Mouse (Mus musculus) embryonic facial prominence, embryonic 13.5 days (tissue): ENCODE measurements around the gene Lta. TPM values are rescaled to one million over a fixed set of nuclear protein-coding genes. Genes with fewer than 3 reads are reported as not detected.

Experiments
- ATAC-seq: fragments of 200-750 bp; cut with Nextera tagmentation; 2 replicates; pipeline ENCODE4 v1.8.0; 2017; ENCODE audit warnings: low read depth; ENCODE audit not compliant: insufficient number of reproducible peaks, insufficient read depth, low FRiP score, low TSS enrichment
- H3K27ac ChIP-seq: fragments of 300-500 bp; sonication (generic); 2 replicates; pipeline ENCODE4 v1.5.1; 2015; ENCODE audit warnings: moderate library complexity, mild to moderate bottlenecking, inconsistent platforms
- H3K27me3 ChIP-seq: fragments of 300-500 bp; sonication (generic); 2 replicates; pipeline ENCODE4 v1.6.1; 2015; ENCODE audit warnings: mild to moderate bottlenecking, inconsistent platforms
- H3K36me3 ChIP-seq: fragments of 300-500 bp; sonication (generic); 2 replicates; pipeline ENCODE4 v1.6.1; 2015; ENCODE audit warnings: mild to moderate bottlenecking, inconsistent platforms
- H3K4me1 ChIP-seq: fragments of 300-500 bp; sonication (generic); 2 replicates; pipeline ENCODE4 v1.6.1; 2015; ENCODE audit warnings: inconsistent platforms
- H3K4me2 ChIP-seq: fragments of 300-500 bp; sonication (generic); 2 replicates; pipeline ENCODE4 v1.6.1; 2015; ENCODE audit warnings: moderate library complexity, mild to moderate bottlenecking, inconsistent platforms
- H3K4me3 ChIP-seq: fragments of 300-500 bp; sonication (generic); 2 replicates; pipeline ENCODE4 v1.5.1; 2015; ENCODE audit warnings: mild to moderate bottlenecking, inconsistent platforms
- H3K9ac ChIP-seq: fragments of 300-500 bp; sonication (generic); 2 replicates; pipeline ENCODE4 v1.6.1; 2015; ENCODE audit warnings: mild to moderate bottlenecking, inconsistent platforms
- H3K9me3 ChIP-seq: fragments of 300-500 bp; sonication (generic); 2 replicates; pipeline ENCODE4 v1.6.1; 2016; ENCODE audit warnings: inconsistent platforms
- WGBS: fragments of 180-500 bp; shearing (Covaris S2); methylation state at CpG from one replicate; pipeline ENCODE4 v1.1.7; 2015; ENCODE audit warnings: mixed read lengths; 5-methylcytosine and 5-hydroxymethylcytosine counted together
- polyA plus RNA-seq: library from polyadenylated mRNA; unstranded; fragments of >200 nt; fragmentation: Nextera tagmentation; extraction: Ambion mirVana; gene quantifications from 2 replicates; pipeline ENCODE4 v1.2.1, GENCODE M21; 2015

Lta gene
- polyA plus RNA-seq, 1 experiment from 2014 or later: 0.24 TPM

DNA sequence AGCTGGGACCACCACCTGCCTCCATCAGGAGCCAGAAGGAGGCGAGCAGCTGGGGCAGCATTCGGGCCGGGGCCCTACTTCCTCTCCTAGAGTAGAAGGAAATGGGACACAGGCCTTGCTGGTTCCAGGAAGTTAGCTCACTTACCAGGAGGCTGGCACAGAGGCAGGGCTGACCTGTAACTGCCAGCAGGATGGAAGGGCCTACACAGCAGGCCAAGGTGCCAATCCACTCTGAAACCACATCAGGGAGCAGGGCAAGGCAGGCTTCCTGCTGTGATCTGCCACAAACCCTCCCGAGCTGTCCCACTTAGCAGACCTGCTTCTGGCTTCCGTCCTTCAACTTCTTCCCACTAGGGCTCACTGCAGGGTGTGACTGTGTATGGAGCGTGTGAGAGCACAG lies 17.1 kb upstream of the Lta start:
- Histone ChIP-seq H3K27me3 (no peaks in the 10 kb centered on the region), H3K4me2 (no peak overlapping the region), H3K27ac (no peak overlapping the region), H3K36me3 (peaks cover 48% of the 10 kb centered on the region), H3K9me3 (no peaks in the 10 kb centered on the region), H3K4me1 (0 out of 2 replicates have a peak, but pooled peaks cover 3% of the 10 kb centered on the region), H3K4me3 (no peak overlapping the region), H3K9ac (no peak overlapping the region)
- ATAC-seq: no peak
- WGBS: 73% methylated on average over 6 of the region's 6 CpGs

- ATAC-seq: no peak
- Histone ChIP-seq H3K27ac (no peak within 1 kb of the TSS), H3K27me3 (no peaks in the 10 kb centered on the region), H3K4me2 (no peak within 1 kb of the TSS), H3K4me1 (0 out of 2 replicates have a peak, but pooled peaks cover 3% of the 10 kb centered on the region), H3K9me3 (no peaks in the 10 kb centered on the region), H3K9ac (no peak within 1 kb of the TSS), H3K36me3 (peaks cover 41% of the 10 kb centered on the region), H3K4me3 (no peak within 1 kb of the TSS)
- 84% methylated on average over 28 of the region's 28 CpGs for WGBS
These were observed 15.2 kb upstream of the Lta start, which contains the start of gene Gm16181 for GRCm38 (mm10) chr17:35220156-35220952. Gm16181 (plus strand) TSS chr17:35220834.

- Histone ChIP-seq H3K9ac (no peak overlapping the region), H3K4me3 (no peak overlapping the region), H3K27me3 (no peaks in the 10 kb centered on the region), H3K36me3 (peaks cover 35% of the 10 kb centered on the region), H3K4me1 (peaks cover 4% of the 10 kb centered on the region; the same call in 1 of the 2 replicates), H3K4me2 (no peak overlapping the region), H3K9me3 (no peaks in the 10 kb centered on the region), H3K27ac (no peak overlapping the region)
- no peak for ATAC-seq
- WGBS: 84% methylated on average over 6 of the region's 6 CpGs
These were observed 14.5 kb upstream of the Lta start for GRCm38 (mm10) chr17:35219601-35220041.

DNA sequence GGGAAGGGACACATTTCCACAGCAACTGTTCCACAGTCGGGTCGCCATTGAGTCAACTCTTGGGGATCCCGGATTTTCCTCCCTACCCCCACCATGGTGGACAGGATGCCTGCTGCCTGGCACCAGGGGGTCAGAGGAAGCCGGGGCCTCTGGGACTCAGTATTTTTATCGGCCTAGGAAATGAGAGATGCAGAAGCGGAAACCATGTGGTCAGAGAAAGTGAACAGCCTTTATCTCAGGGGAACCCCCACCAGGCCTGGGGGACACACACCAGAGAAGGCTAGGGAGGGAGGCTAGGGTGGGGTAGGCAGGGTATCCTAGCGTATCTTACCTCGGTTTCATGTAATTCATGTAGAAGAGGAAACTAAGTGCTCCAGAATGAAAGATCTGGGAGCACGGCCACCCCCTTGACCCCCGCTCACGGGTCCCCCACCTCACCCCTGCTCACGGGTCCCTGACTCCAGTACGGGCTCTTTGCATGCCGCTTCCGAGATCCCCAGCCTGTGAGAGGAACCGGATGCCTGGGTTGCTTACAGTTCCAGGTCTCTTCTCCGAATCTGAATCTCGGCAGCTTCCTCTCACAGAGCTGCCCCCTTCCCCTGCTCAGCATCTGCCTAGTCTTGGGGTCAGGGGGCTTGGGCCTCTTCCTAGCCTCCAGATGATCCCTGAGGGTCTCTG lies 13.5 kb upstream of the Lta start:
- Histone ChIP-seq H3K4me2 (no peak overlapping the region), H3K9me3 (no peaks in the 10 kb centered on the region), H3K36me3 (peaks cover 35% of the 10 kb centered on the region), H3K4me1 (peaks cover 6% of the 10 kb centered on the region; the same call in 1 of the 2 replicates), H3K27ac (no peak overlapping the region), H3K4me3 (no peak overlapping the region), H3K9ac (no peak overlapping the region), H3K27me3 (no peaks in the 10 kb centered on the region)
- 78% methylated on average over 18 of the region's 18 CpGs for WGBS
- ATAC-seq: no peak

- peaks cover 3% of the 10 kb centered on the region; the same call in 1 of the 2 replicates for H3K4me1 ChIP-seq
- no peak overlapping the region for H3K27ac ChIP-seq
- no peak overlapping the region for H3K4me3 ChIP-seq
- WGBS: 92% methylated on average over 5 of the region's 5 CpGs
- H3K27me3 ChIP-seq: no peaks in the 10 kb centered on the region
- ATAC-seq: no peak
- no peaks in the 10 kb centered on the region for H3K36me3 ChIP-seq
- H3K9me3 ChIP-seq: no peaks in the 10 kb centered on the region
- H3K4me2 ChIP-seq: no peak overlapping the region
- H3K9ac ChIP-seq: no peak overlapping the region
These were observed 7.9 kb upstream of the Lta start for GRCm38 (mm10) chr17:35213071-35213470.

- Histone ChIP-seq H3K27me3 (no peaks in the 10 kb centered on the region), H3K4me2 (no peak overlapping the region), H3K27ac (no peak overlapping the region), H3K9me3 (no peaks in the 10 kb centered on the region), H3K4me1 (peaks cover 3% of the 10 kb centered on the region; the same call in 1 of the 2 replicates), H3K9ac (no peak overlapping the region), H3K4me3 (no peak overlapping the region), H3K36me3 (no peaks in the 10 kb centered on the region)
- 68% methylated on average over 3 of the region's 3 CpGs for WGBS
- ATAC-seq: no peak
These were observed 5.4 kb upstream of the Lta start for GRCm38 (mm10) chr17:35210593-35210992.

- WGBS: 76% methylated on average over 12 of the region's 12 CpGs
- ATAC-seq: no peak
- peaks cover 6% of the 10 kb centered on the region for H3K27me3 ChIP-seq
- no peak overlapping the region for H3K4me2 ChIP-seq
- H3K4me1 ChIP-seq: peaks cover 3% of the 10 kb centered on the region; the same call in 1 of the 2 replicates
- H3K27ac ChIP-seq: no peak overlapping the region
- H3K4me3 ChIP-seq: no peak overlapping the region
- H3K36me3 ChIP-seq: no peaks in the 10 kb centered on the region
- H3K9me3 ChIP-seq: no peaks in the 10 kb centered on the region
- no peak overlapping the region for H3K9ac ChIP-seq
These were observed 4.8 kb upstream of the Lta start for GRCm38 (mm10) chr17:35209785-35210535.

- Histone ChIP-seq H3K4me3 (no peak overlapping the region), H3K9me3 (no peaks in the 10 kb centered on the region), H3K4me1 (no peaks in the 10 kb centered on the region; the same call in 1 of the 2 replicates), H3K36me3 (no peaks in the 10 kb centered on the region), H3K9ac (no peak overlapping the region), H3K27ac (no peak overlapping the region), H3K27me3 (peaks cover 52% of the 10 kb centered on the region), H3K4me2 (no peak overlapping the region)
- WGBS: 52% methylated on average over 10 of the region's 10 CpGs
- no peak for ATAC-seq
These were observed 224 bp upstream of the Lta start for GRCm38 (mm10) chr17:35205380-35205769.

GRCm38 (mm10) chr17:35202442-35202841 lies 2.7 kb downstream of the Lta start:
- H3K4me2 ChIP-seq: no peak overlapping the region
- WGBS: 78% methylated on average over 4 of the region's 4 CpGs
- ATAC-seq: no peak
- H3K9ac ChIP-seq: no peak overlapping the region
- no peaks in the 10 kb centered on the region for H3K36me3 ChIP-seq
- no peak overlapping the region for H3K4me3 ChIP-seq
- no peaks in the 10 kb centered on the region for H3K9me3 ChIP-seq
- peaks cover 76% of the 10 kb centered on the region for H3K27me3 ChIP-seq
- no peaks in the 10 kb centered on the region; the same call in 1 of the 2 replicates for H3K4me1 ChIP-seq
- no peak overlapping the region for H3K27ac ChIP-seq

GRCm38 (mm10) chr17:35201787-35202186 lies 3.4 kb downstream of the Lta start, which contains the start of gene Tnf:
Tnf (minus strand) TSS chr17:35202007.
- Histone ChIP-seq H3K4me3 (no peak within 1 kb of the TSS), H3K4me1 (no peaks in the 10 kb centered on the region; the same call in 1 of the 2 replicates), H3K27me3 (peaks cover 81% of the 10 kb centered on the region), H3K4me2 (no peak within 1 kb of the TSS), H3K36me3 (no peaks in the 10 kb centered on the region), H3K27ac (no peak within 1 kb of the TSS), H3K9me3 (no peaks in the 10 kb centered on the region), H3K9ac (no peak within 1 kb of the TSS)
- 32% methylated on average over 13 of the region's 13 CpGs for WGBS
- no peak for ATAC-seq

- no peak for ATAC-seq
- H3K4me3 ChIP-seq: no peak overlapping the region
These were observed 4.0 kb downstream of the Lta start for GRCm38 (mm10) chr17:35201128-35201527.

More at GRCm38 (mm10) chr17:35201128-35201527, 4.0 kb downstream of the Lta start:
- Histone ChIP-seq H3K9ac (no peak overlapping the region), H3K4me1 (peaks cover 1% of the 10 kb centered on the region), H3K4me2 (no peak overlapping the region), H3K27me3 (peaks cover 88% of the 10 kb centered on the region), H3K27ac (no peak overlapping the region), H3K36me3 (no peaks in the 10 kb centered on the region), H3K9me3 (no peaks in the 10 kb centered on the region)
- WGBS: 76% methylated on average over 11 of the region's 11 CpGs
